Mouse (Mus musculus) myocyte (in vitro differentiated cells): ENCODE results near the gene Lrg1.

Source experiments
- E2F4 ChIP-seq: IDR thresholded peaks from one replicate; pipeline ENCODE4 v1.6.1; 2011; ENCODE audit warnings: mild to moderate bottlenecking, control low read depth, moderate library complexity; ENCODE audit not compliant: insufficient read depth
- MAX ChIP-seq: IDR thresholded peaks from one replicate; pipeline ENCODE4 v1.6.1; 2011; ENCODE audit warnings: low read depth, mild to moderate bottlenecking, control low read depth
- TCF12 ChIP-seq: IDR thresholded peaks from one replicate; pipeline ENCODE4 v1.6.1; 2011; ENCODE audit warnings: mild to moderate bottlenecking, control low read depth; ENCODE audit not compliant: poor library complexity, insufficient read depth, severe bottlenecking

DNA sequence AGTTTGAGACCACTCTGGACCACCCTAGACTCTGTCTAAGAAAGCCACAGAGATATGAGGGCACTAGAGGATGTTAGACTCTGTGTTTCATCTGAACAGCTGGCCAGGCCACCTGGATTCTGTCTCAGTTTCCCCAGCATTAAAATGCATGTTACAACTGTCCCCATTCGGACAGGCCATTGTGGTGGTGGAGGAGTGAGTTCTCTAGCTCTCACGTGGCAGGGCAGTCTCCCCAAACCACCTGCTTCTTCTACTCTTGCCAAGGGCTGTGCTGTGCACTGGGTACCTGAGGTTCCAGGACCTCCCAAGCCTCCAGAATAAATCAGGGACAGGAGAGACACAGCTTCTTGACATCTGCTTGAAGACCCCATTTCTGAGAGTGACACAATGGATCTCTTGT lies 28.1 kb upstream of the Lrg1 start:
- TF ChIP-seq MAX (no peak), TCF12 (no peak), E2F4 (no peak)
